Mouse (Mus musculus): ENCODE measurements around the gene BC034090. TPM values are rescaled to one million over a fixed set of nuclear protein-coding genes. Genes with fewer than 3 reads are reported as not detected.
"Not testable (repeated sequence)": the region's sequence is repeated elsewhere in the genome, so short reads cannot be mapped to it uniquely, and the experiment has no call there.

Gene BC034090
- total RNA-seq (2021) (10 to 100 TPM; 29.6 to 33.5 TPM), polyA plus RNA-seq (2012; rRNA removed) (30.6 and 32.7 TPM in 2 replicates)
- long read RNA-seq, full-length matches to known transcripts, result 4 of 12 reads
- long read RNA-seq, partial matches to known transcripts, result 7 of 12 reads
- long read RNA-seq, other reads (novel, unspliced or antisense), result 1 of 12 reads

- DNase-seq, result peak; percentile 85
Observed at GRCm38 (mm10) chr1:155243797-155244770, at the start of gene BC034090. Gene BC034090 (minus strand): TSS chr1:155244444.

DNA sequence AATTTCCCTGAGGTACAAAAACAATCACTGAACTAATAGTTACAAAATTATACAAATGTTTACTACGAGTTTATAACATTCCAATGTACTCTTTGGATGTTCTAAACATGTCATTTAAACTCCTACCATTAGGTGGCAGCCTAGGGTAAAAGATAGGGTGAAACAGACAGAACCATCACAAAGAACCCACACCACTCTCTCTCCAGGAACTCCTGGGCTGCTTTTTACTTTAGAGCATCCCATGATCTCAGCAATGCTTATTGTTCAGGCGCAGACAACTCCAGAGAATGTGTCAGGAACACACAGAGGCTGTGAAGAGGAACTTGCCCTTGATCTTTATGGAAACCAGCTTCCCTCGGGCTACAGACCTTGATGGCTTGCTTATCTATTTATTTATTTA is 49.2 kb upstream of the BC034090 start:
- peak; percentile 36 for DNase-seq

DNA sequence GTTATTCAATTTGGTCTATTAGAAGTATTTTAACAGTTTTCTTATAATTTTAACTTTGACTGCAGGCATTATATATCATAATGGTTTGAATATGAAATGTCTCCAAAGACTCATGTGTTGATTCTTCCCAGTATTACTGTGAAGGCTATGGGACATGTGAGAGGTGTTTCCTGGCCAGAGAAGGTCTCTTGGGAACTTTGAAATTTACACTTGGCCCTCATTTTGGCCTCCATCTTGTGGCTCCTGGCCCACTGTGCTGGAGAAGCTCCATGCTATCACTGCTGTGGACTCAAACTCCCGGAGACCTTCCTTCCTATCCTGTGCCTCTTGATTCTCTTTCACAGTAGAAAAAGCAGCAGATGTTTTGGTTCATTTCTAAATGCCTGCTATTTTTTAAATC is 45.2 kb upstream of the BC034090 start:
- DNase-seq, result no peak

- DNase-seq, result no peak
Observed at GRCm38 (mm10) chr1:155288033-155288432, 43.8 kb upstream of the BC034090 start.

- DNase-seq, result no peak
Observed at GRCm38 (mm10) chr1:155283808-155284207, 39.6 kb upstream of the BC034090 start.

GRCm38 (mm10) chr1:155281003-155281793 is 37.0 kb upstream of the BC034090 start:
- DNase-seq, result peak; percentile 80

GRCm38 (mm10) chr1:155280306-155280705 is 36.1 kb upstream of the BC034090 start:
- DNase-seq, result no peak

DNA sequence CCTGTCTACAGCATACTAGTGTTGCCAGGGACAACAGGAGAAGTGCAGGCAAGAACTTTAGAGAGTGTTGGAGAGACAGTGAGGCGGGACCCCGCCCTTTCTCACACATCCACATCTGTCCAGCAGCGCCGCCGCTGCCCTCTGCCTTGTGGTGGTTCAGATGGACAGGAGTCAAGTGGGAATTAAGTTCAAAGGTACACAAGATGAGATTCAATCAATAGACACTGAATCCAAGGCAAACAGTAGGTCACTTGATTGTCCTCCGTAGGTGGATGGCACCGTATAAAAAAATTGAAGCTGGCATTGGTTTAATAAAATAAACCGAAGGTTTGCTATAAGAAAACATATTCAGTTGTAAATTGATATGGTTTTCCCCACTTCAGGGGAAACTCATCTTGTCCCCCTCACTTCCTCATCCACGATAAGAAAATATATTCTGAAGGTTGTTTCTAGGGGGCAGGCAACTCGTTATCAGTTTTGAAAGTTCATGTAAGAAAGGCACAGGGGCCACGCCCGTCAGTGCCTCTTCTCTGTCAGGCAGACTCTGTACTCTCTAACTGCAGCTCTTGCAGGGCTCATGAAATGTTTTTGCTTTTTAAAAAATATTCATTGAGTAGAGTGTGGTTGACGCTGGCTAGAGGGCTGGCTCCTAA is 32.3 kb upstream of the BC034090 start:
- no peak for DNase-seq

- DNase-seq, result no peak
Observed at GRCm38 (mm10) chr1:155275793-155276192, 31.5 kb upstream of the BC034090 start.

- peak; percentile 36 for DNase-seq
Observed at GRCm38 (mm10) chr1:155274976-155275375, 30.7 kb upstream of the BC034090 start.

- no peak for DNase-seq
Observed at GRCm38 (mm10) chr1:155272953-155273352, 28.7 kb upstream of the BC034090 start.

GRCm38 (mm10) chr1:155262496-155262895 is 18.3 kb upstream of the BC034090 start:
- not testable (repeated sequence) for DNase-seq

- no peak for DNase-seq
Observed at GRCm38 (mm10) chr1:155254309-155254708, 10.1 kb upstream of the BC034090 start.

DNA sequence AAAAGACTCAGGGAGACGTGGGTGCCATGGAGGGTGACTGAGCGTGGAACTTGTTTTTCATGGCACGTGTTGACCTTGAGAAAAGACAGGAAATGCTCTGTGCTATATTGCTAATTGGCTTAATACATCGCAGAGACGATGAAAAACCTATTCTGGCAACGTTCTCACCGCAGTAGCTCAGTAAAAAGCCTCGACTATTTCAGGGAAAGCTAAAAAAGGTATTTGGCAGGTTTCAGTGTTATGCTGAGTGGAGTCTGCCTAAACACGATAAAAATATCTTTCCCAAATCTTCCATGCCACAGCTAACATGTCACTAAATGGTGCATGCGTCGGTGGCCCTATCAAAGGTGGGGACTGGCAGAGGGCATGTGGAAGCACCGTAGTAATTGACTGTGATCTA is 8.9 kb upstream of the BC034090 start:
- no peak for DNase-seq

- no peak for DNase-seq
Observed at GRCm38 (mm10) chr1:155252631-155253121, 8.4 kb upstream of the BC034090 start.

DNA sequence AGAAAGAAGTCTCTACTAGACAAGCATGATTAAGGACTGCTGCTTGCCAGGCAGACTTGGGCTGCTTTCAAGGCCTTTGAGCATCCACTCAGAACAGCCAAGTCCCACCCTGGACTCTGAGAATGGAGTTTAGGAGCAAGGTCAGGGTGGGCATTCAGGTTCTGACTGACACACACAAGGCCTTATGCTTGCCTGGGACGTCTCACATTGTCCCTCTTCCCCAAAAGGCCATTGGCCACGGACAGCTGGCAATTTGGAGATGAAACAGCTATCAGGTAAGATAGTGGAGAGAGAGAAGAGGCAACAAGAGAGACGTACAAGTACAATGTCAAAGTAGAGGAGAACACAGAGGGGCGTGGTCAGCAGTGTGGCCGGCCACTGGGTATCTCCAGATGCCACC is 7.4 kb upstream of the BC034090 start:
- DNase-seq, result no peak

DNA sequence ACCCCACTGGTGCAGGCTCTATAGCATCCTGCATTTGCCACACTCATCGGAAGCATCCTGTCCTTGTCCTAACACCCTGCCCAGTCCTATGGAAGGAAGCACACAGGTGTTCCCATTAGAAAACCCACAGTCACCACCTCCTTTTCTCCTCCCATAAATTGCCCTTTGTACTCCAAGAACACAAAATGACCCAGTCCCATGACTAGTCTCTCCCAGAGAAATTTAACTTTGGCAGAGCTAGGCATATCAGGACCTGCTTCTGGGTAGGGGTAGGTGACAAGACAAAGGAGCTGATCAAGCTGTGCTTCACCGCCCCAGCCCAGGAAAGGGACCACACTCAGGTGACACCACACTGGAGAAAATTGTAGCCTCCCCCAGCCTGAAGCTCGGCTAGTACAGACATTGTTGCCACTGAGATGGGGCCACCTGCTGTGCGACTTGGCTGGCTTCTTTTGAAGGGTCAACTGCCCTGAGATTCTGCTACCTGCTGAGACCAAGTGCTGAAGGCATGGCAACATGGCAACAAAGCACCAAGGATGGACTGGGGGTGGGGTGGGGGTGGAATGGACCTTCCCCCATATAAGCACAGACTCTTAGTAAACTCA is 6.4 kb upstream of the BC034090 start:
- no peak for DNase-seq

DNA sequence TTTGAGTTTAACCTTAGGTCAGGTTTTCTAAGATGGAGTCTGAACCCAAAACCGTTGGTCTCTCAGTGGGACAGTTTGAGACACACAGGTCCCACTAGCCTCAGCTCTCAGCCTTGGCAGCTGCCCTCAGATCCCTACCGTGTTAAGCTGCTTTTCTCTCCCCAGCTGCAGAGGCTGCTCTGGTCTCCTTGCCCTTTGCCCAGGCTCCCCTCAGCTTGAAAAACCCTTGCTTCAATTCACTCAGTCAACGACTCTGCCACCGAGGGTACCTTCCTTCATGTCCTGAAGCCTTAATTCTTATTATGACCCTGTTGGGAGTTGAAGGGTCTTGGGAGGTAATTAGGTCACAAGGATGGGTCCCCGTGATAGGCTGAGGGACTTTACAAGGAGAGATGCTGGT is 5.7 kb upstream of the BC034090 start:
- no peak for DNase-seq

DNA sequence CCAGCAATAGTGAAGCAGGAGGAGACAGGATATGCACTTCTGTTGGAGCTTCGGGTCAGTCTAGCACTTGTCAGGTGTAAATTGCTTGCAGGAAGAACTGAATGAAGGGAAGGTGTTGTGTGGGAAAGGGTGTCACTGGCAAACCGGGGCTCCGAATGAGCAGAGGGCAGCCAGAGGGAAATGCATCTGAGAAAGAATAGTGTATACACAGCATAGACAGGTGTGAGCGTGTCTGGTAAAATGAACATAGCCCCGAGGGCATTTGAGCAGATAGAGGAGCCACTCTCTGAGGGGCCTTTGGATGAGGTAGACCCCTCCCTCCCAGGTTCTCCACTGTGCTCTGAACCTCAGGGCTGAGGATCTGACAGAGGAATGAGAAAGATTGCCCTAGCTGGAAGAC is 3.8 kb upstream of the BC034090 start:
- DNase-seq, result no peak

DNA sequence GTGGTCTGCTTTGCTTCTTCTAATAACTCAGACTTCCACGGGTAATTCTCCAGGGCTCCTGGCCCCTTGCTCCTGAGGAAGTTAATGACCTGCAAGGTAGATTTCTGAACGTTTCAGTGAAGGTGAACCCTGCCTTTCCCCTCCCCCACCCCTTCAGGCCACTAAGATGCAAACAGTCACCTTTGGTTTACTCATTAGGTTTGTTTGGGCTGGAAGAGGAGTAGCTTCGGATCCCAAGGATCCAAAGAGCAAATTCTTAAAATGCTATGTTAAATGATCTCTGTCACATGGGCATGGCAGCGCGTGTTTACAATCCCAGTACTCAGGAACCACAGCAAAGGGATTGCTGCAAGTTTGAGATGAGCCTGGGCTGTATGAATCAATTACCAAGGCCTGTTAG is 3.2 kb upstream of the BC034090 start:
- DNase-seq, result no peak

DNA sequence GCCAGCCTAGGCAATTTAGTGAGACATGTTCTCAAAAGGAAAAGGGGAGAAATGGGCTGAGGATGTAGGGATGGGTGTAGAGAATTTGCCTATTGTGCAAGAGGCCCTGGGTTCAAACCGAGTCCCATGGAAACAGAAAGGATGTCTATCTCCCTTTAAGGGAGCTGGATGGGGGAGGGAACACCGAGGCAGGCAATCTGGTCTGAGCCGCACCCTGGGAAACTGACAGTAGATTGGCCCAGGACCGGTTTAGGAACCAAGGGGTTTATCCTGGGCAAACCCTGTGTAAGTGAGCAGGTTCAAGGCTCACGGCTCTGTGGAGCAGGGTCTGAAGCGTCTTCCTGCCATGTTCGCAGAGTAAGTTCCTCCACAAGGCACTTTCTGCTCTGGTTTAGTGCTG is 1.3 kb upstream of the BC034090 start:
- DNase-seq, result no peak
